ENCODE assay signal across 14 mouse cellular contexts in the genomic region with DNA sequence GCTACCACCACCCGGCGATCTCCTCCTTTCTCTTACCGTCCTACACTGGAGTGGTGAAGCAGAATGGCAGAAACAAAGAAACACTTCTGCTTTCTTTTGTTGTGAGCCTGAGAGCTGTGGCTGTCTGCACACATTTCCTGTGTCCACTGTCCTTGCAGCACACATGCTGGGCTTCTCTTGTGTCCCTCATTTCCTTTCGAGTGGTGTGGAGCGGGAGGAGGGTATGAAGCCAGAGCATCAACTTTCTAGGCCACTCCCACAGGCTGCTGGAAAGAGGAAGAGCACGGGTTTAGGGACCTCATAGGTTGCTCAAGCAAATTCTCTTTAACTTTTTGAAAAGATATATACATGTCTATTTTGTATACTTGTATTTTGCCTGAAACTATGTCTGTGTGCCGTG. TPM values are rescaled to one million over a fixed set of nuclear protein-coding genes. Genes with fewer than 3 reads are reported as not detected.
DNase-seq lines count a peak whose midpoint lies in the region; ATAC-seq lines count a peak whose summit lies in the region.
"Had no signal": no experiment of that assay in that cellular context is flagged by ENCODE, and none has a peak within 500 bp of the region (broad histone marks: within the 10 kb centered on the region; RNA-seq: fewer than 3 reads in every experiment).

No protein-coding gene starts in this region.

- ATAC-seq in embryonic facial prominence, embryonic 11.5 days (replicated peaks; ENCODE audit: insufficient number of reproducible peaks, low FRiP score, low TSS enrichment, low read depth) = no peak
- ATAC-seq in lung, embryonic 16.5 days (ENCODE audit: low read depth) = peak; percentile 67
- no peak for ATAC-seq in midbrain, embryonic 11.5 days (ENCODE audit: low FRiP score)
- ATAC-seq in intestine, embryonic 15.5 days = no peak

- no peaks in the 10 kb centered on the region for H3K27me3 ChIP-seq in embryonic facial prominence, embryonic 11.5 days (ENCODE audit: control insufficient read depth, insufficient read depth, low read length)
- no peaks in the 10 kb centered on the region for H3K27me3 ChIP-seq in embryonic facial prominence, embryonic 10.5 days (replicated peaks; ENCODE audit: low read depth, poor library complexity, severe bottlenecking)
- no peaks in the 10 kb centered on the region for H3K27me3 ChIP-seq in lung, embryonic 16.5 days (ENCODE audit: control insufficient read depth, insufficient read depth, low read depth, low read length)
- no peaks in the 10 kb centered on the region for H3K27me3 ChIP-seq in midbrain, embryonic 11.5 days (ENCODE audit: control insufficient read depth, insufficient read depth, low read length)
- no peaks in the 10 kb centered on the region for H3K27me3 ChIP-seq in intestine, embryonic 15.5 days (replicated peaks)
- H3K27me3 ChIP-seq: hindbrain, embryonic 15.5 days; liver, embryonic 15.5 days had no signal

- WGBS in embryonic facial prominence, embryonic 11.5 days = 78% methylated on average over 7 of the region's 7 CpGs
- 81% methylated on average over 7 of the region's 7 CpGs for WGBS in embryonic facial prominence, embryonic 10.5 days
- 78% methylated on average over 7 of the region's 7 CpGs for WGBS in lung, embryonic 16.5 days
- WGBS in midbrain, embryonic 11.5 days = 78% methylated on average over 7 of the region's 7 CpGs
- 71% methylated on average over 7 of the region's 7 CpGs for WGBS in intestine, embryonic 15.5 days

- no peak overlapping the region for H3K4me3 ChIP-seq in embryonic facial prominence, embryonic 11.5 days (ENCODE audit: low read depth, low read length)
- no peak overlapping the region for H3K4me3 ChIP-seq in embryonic facial prominence, embryonic 10.5 days
- no peak overlapping the region for H3K4me3 ChIP-seq in lung, embryonic 16.5 days (ENCODE audit: low read length)
- H3K4me3 ChIP-seq in midbrain, embryonic 11.5 days (ENCODE audit: low read depth, low read length) = no peak overlapping the region
- no peak overlapping the region for H3K4me3 ChIP-seq in intestine, embryonic 15.5 days (replicated peaks)
- H3K4me3 ChIP-seq: heart, adult 2 months; hindbrain, embryonic 15.5 days; liver, embryonic 15.5 days had no signal

- H3K4me2 ChIP-seq in embryonic facial prominence, embryonic 11.5 days (ENCODE audit: low read depth, low read length) = no peak overlapping the region
- H3K4me2 ChIP-seq in lung, embryonic 16.5 days (ENCODE audit: low read depth, low read length) = no peak overlapping the region
- H3K4me2 ChIP-seq in midbrain, embryonic 11.5 days = no peak overlapping the region
- H3K4me2 ChIP-seq in intestine, embryonic 15.5 days (replicated peaks) = no peak overlapping the region
- H3K4me2 ChIP-seq: hindbrain, embryonic 15.5 days; liver, embryonic 15.5 days had no signal

- H3K27ac ChIP-seq in embryonic facial prominence, embryonic 11.5 days (replicated peaks; ENCODE audit: low read depth, low read length) = no peak overlapping the region
- H3K27ac ChIP-seq in embryonic facial prominence, embryonic 10.5 days (replicated peaks) = no peak overlapping the region
- H3K27ac ChIP-seq in lung, embryonic 16.5 days (ENCODE audit: low read length) = 0 out of 2 replicates have a peak overlapping the region, but pooled peaks have one; percentile 13
- no peak overlapping the region for H3K27ac ChIP-seq in midbrain, embryonic 11.5 days (ENCODE audit: low read depth, low read length)
- no peak overlapping the region for H3K27ac ChIP-seq in intestine, embryonic 15.5 days
- H3K27ac ChIP-seq: heart, adult 2 months; hindbrain, embryonic 15.5 days; liver, embryonic 15.5 days had no signal

- H3K9me3 ChIP-seq in embryonic facial prominence, embryonic 11.5 days (replicated peaks; ENCODE audit: control insufficient read depth, low read length) = no peaks in the 10 kb centered on the region
- no peaks in the 10 kb centered on the region for H3K9me3 ChIP-seq in embryonic facial prominence, embryonic 10.5 days
- H3K9me3 ChIP-seq in lung, embryonic 16.5 days (ENCODE audit: control insufficient read depth, low read length) = no peaks in the 10 kb centered on the region
- no peaks in the 10 kb centered on the region for H3K9me3 ChIP-seq in midbrain, embryonic 11.5 days (ENCODE audit: control insufficient read depth, low read length)
- H3K9me3 ChIP-seq in intestine, embryonic 15.5 days = no peaks in the 10 kb centered on the region
- H3K9me3 ChIP-seq: hindbrain, embryonic 15.5 days; liver, embryonic 15.5 days had no signal

- H3K36me3 ChIP-seq in embryonic facial prominence, embryonic 11.5 days (replicated peaks; ENCODE audit: control insufficient read depth, insufficient read depth, low read depth, low read length) = peaks cover 3% of the 10 kb centered on the region
- H3K36me3 ChIP-seq in embryonic facial prominence, embryonic 10.5 days (replicated peaks) = peaks cover 75% of the 10 kb centered on the region
- H3K36me3 ChIP-seq in lung, embryonic 16.5 days (ENCODE audit: control insufficient read depth, insufficient read depth, low read length) = peaks cover 14% of the 10 kb centered on the region
- H3K36me3 ChIP-seq in midbrain, embryonic 11.5 days (ENCODE audit: control insufficient read depth, insufficient read depth, low read length) = peaks cover 7% of the 10 kb centered on the region
- peaks cover 10% of the 10 kb centered on the region for H3K36me3 ChIP-seq in intestine, embryonic 15.5 days

- no peaks in the 10 kb centered on the region for H3K4me1 ChIP-seq in embryonic facial prominence, embryonic 11.5 days (ENCODE audit: control insufficient read depth, insufficient read depth, low read length)
- no peaks in the 10 kb centered on the region for H3K4me1 ChIP-seq in embryonic facial prominence, embryonic 10.5 days
- no peaks in the 10 kb centered on the region for H3K4me1 ChIP-seq in lung, embryonic 16.5 days (replicated peaks; ENCODE audit: control insufficient read depth, insufficient read depth, low read length)
- H3K4me1 ChIP-seq in midbrain, embryonic 11.5 days (ENCODE audit: control insufficient read depth, insufficient read depth, low read length) = no peaks in the 10 kb centered on the region
- no peaks in the 10 kb centered on the region for H3K4me1 ChIP-seq in intestine, embryonic 15.5 days (replicated peaks)
- H3K4me1 ChIP-seq: hindbrain, embryonic 15.5 days had no signal

- H3K9ac ChIP-seq in embryonic facial prominence, embryonic 11.5 days (replicated peaks; ENCODE audit: low read length) = no peak overlapping the region
- no peak overlapping the region for H3K9ac ChIP-seq in lung, embryonic 16.5 days (ENCODE audit: low read length)
- H3K9ac ChIP-seq in midbrain, embryonic 11.5 days (ENCODE audit: low read length) = no peak overlapping the region
- H3K9ac ChIP-seq in intestine, embryonic 15.5 days = no peak overlapping the region
- H3K9ac ChIP-seq: hindbrain, embryonic 15.5 days; liver, embryonic 15.5 days had no signal

- DNase-seq in embryonic facial prominence, embryonic 11.5 days (ENCODE audit: low spot score) = peak; percentile 3
- no peak for DNase-seq in embryonic facial prominence, embryonic 10.5 days (ENCODE audit: low spot score)
- no peak for DNase-seq in lung, postnatal 14 days
- DNase-seq in lung, postnatal 36 days = peak; percentile 47
- DNase-seq in embryo, embryonic 11 days = no peak
- no peak for DNase-seq in midbrain, embryonic 11.5 days (ENCODE audit: low spot score, missing footprints)
- DNase-seq: cerebellum, postnatal 10 days; kidney, adult 9 months had no signal

RNA-seq across cellular contexts. Expression of gene Cluap1, which starts 20.6 kb away (rescaled TPM):
- polyA plus RNA-seq in embryonic facial prominence, embryonic 11.5 days (2014; fragmentation: Nextera tagmentation; extraction: Ambion mirVana) = 27.3 and 32.0 TPM in 2 replicates
- polyA plus RNA-seq in embryonic facial prominence, embryonic 10.5 days (2016; fragmentation: Nextera tagmentation; extraction: Ambion mirVana) = 22.5 and 24.7 TPM in 2 replicates
- 22.2 and 23.9 TPM in 2 replicates for polyA plus RNA-seq in lung, embryonic 16.5 days (2015; fragmentation: Nextera tagmentation; extraction: Ambion mirVana)
- polyA plus RNA-seq in midbrain, embryonic 11.5 days (2014; fragmentation: Nextera tagmentation; extraction: Ambion mirVana) = 24.8 and 25.3 TPM in 2 replicates
- polyA plus RNA-seq in intestine, embryonic 15.5 days (2015; fragmentation: Nextera tagmentation; extraction: Ambion mirVana) = 18.1 and 21.5 TPM in 2 replicates

RNA-seq across cellular contexts. Expression of gene 1700037C18Rik, which starts 20.7 kb away (rescaled TPM):
- polyA plus RNA-seq in embryonic facial prominence, embryonic 11.5 days (2014; fragmentation: Nextera tagmentation; extraction: Ambion mirVana) = 5.3 and 6.9 TPM in 2 replicates
- polyA plus RNA-seq in embryonic facial prominence, embryonic 10.5 days (2016; fragmentation: Nextera tagmentation; extraction: Ambion mirVana) = 6.8 TPM in 2 replicates
- 9.4 and 11.1 TPM in 2 replicates for polyA plus RNA-seq in lung, embryonic 16.5 days (2015; fragmentation: Nextera tagmentation; extraction: Ambion mirVana)
- 4.4 and 4.8 TPM in 2 replicates for polyA plus RNA-seq in midbrain, embryonic 11.5 days (2014; fragmentation: Nextera tagmentation; extraction: Ambion mirVana)
- 5.0 and 6.2 TPM in 2 replicates for polyA plus RNA-seq in intestine, embryonic 15.5 days (2015; fragmentation: Nextera tagmentation; extraction: Ambion mirVana)

RNA-seq across cellular contexts. Expression of gene Gm20695, which starts 44.7 kb away (rescaled TPM):
- 1.6 and 4.4 TPM in 2 replicates for polyA plus RNA-seq in embryonic facial prominence, embryonic 11.5 days (2014; fragmentation: Nextera tagmentation; extraction: Ambion mirVana)
- polyA plus RNA-seq in embryonic facial prominence, embryonic 10.5 days (2016; fragmentation: Nextera tagmentation; extraction: Ambion mirVana) = 1.4 and 2.6 TPM in 2 replicates
- polyA plus RNA-seq in lung, embryonic 16.5 days (2015; fragmentation: Nextera tagmentation; extraction: Ambion mirVana) = 1.5 and 2.0 TPM in 2 replicates
- 2.1 and 4.4 TPM in 2 replicates for polyA plus RNA-seq in midbrain, embryonic 11.5 days (2014; fragmentation: Nextera tagmentation; extraction: Ambion mirVana)
- polyA plus RNA-seq in intestine, embryonic 15.5 days (2015; fragmentation: Nextera tagmentation; extraction: Ambion mirVana) = 1.2 and 1.6 TPM in 2 replicates
- polyA plus RNA-seq: heart, adult 2 months; small intestine, adult 2 months had no signal

RNA-seq across cellular contexts. Expression of gene Zfp597, which starts 44.8 kb away (rescaled TPM):
- polyA plus RNA-seq in embryonic facial prominence, embryonic 11.5 days (2014; fragmentation: Nextera tagmentation; extraction: Ambion mirVana) = 6.8 and 7.3 TPM in 2 replicates
- polyA plus RNA-seq in embryonic facial prominence, embryonic 10.5 days (2016; fragmentation: Nextera tagmentation; extraction: Ambion mirVana) = 4.5 and 5.5 TPM in 2 replicates
- polyA plus RNA-seq in lung, embryonic 16.5 days (2015; fragmentation: Nextera tagmentation; extraction: Ambion mirVana) = 7.3 and 7.6 TPM in 2 replicates
- polyA plus RNA-seq in midbrain, embryonic 11.5 days (2014; fragmentation: Nextera tagmentation; extraction: Ambion mirVana) = 9.3 and 9.5 TPM in 2 replicates
- 4.2 and 5.1 TPM in 2 replicates for polyA plus RNA-seq in intestine, embryonic 15.5 days (2015; fragmentation: Nextera tagmentation; extraction: Ambion mirVana)

RNA-seq across cellular contexts. Expression of gene Nlrc3, which starts 47.3 kb away (rescaled TPM):
- polyA plus RNA-seq in embryonic facial prominence, embryonic 11.5 days (2014; fragmentation: Nextera tagmentation; extraction: Ambion mirVana) = 0.76 and 0.91 TPM in 2 replicates
- 0.97 and 1.0 TPM in 2 replicates for polyA plus RNA-seq in embryonic facial prominence, embryonic 10.5 days (2016; fragmentation: Nextera tagmentation; extraction: Ambion mirVana)
- 1.9 and 2.1 TPM in 2 replicates for polyA plus RNA-seq in lung, embryonic 16.5 days (2015; fragmentation: Nextera tagmentation; extraction: Ambion mirVana)
- polyA plus RNA-seq in midbrain, embryonic 11.5 days (2014; fragmentation: Nextera tagmentation; extraction: Ambion mirVana) = 0.72 and 0.97 TPM in 2 replicates
- polyA plus RNA-seq in intestine, embryonic 15.5 days (2015; fragmentation: Nextera tagmentation; extraction: Ambion mirVana) = 1.00 and 1.0 TPM in 2 replicates

Comparison
In these comparisons a context has a peak if more than half of its experiments do, and no peak if none do; other contexts are left out.
1. DNase-seq: peak in embryonic facial prominence, embryonic 11.5 days (single experiment) and lung, postnatal 36 days (single experiment); none in embryonic facial prominence, embryonic 10.5 days (single experiment), lung, postnatal 14 days (single experiment), embryo, embryonic 11 days (single experiment) and midbrain, embryonic 11.5 days (single experiment).